Mouse (Mus musculus) urinary bladder, postnatal 36 days (tissue): ENCODE results near the gene Arhgap17.

Experiments used
- DNase-seq, 2 experiments: peaks; one replicate each; pipeline ENCODE4 v3.0.0; 2022; ENCODE audit warnings: low spot score in 2 of 2, mixed read lengths in 1 of 2

Gene Arhgap17

GRCm38 (mm10) chr7:123368778-123369746 is 653 bp downstream of the Arhgap17 start:
- DNase-seq: peak; percentile 38 to 44

GRCm38 (mm10) chr7:123368187-123368586 is 1.5 kb downstream of the Arhgap17 start:
- no peak for DNase-seq

GRCm38 (mm10) chr7:123367218-123368150 is 2.2 kb downstream of the Arhgap17 start:
- no peak for DNase-seq

- no peak for DNase-seq
These were observed 2.9 kb downstream of the Arhgap17 start for GRCm38 (mm10) chr7:123366806-123367205.

GRCm38 (mm10) chr7:123365876-123366741 is 3.6 kb downstream of the Arhgap17 start:
- no peak for DNase-seq

- no peak for DNase-seq
These were observed 5.7 kb downstream of the Arhgap17 start for GRCm38 (mm10) chr7:123363971-123364370.

GRCm38 (mm10) chr7:123362806-123363205 is 6.9 kb downstream of the Arhgap17 start:
- no peak for DNase-seq

GRCm38 (mm10) chr7:123361229-123361980 is 8.3 kb downstream of the Arhgap17 start:
- DNase-seq: no peak

- DNase-seq: no peak
These were observed 9.5 kb downstream of the Arhgap17 start for GRCm38 (mm10) chr7:123360185-123360584.

GRCm38 (mm10) chr7:123359101-123359500 is 10.6 kb downstream of the Arhgap17 start:
- no peak for DNase-seq

GRCm38 (mm10) chr7:123356158-123356557 is 13.6 kb downstream of the Arhgap17 start:
- no peak for DNase-seq

GRCm38 (mm10) chr7:123354851-123355250 is 14.9 kb downstream of the Arhgap17 start:
- DNase-seq: no peak

GRCm38 (mm10) chr7:123354392-123354791 is 15.3 kb downstream of the Arhgap17 start:
- DNase-seq: no peak

GRCm38 (mm10) chr7:123353879-123354278 is 15.8 kb downstream of the Arhgap17 start:
- no peak for DNase-seq

GRCm38 (mm10) chr7:123353081-123353480 is 16.6 kb downstream of the Arhgap17 start:
- no peak for DNase-seq

- DNase-seq: no peak
These were observed 19.5 kb downstream of the Arhgap17 start for GRCm38 (mm10) chr7:123350243-123350642.

- no peak for DNase-seq
These were observed 19.9 kb downstream of the Arhgap17 start for GRCm38 (mm10) chr7:123349813-123350212.

GRCm38 (mm10) chr7:123346631-123347290 is 23.0 kb downstream of the Arhgap17 start:
- DNase-seq: no peak

- DNase-seq: no peak
These were observed 24.6 kb downstream of the Arhgap17 start for GRCm38 (mm10) chr7:123345041-123345544.
